Mouse (Mus musculus): ENCODE measurements around the gene Zfp977. TPM values are rescaled to one million over a fixed set of nuclear protein-coding genes. Genes with fewer than 3 reads are reported as not detected.
"Not testable (repeated sequence)": the region's sequence is repeated elsewhere in the genome, so short reads cannot be mapped to it uniquely, and the experiment has no call there.

Zfp977 gene
- polyA plus RNA-seq (2015; fragmentation: Nextera tagmentation; extraction: Ambion mirVana): 0.42 and 0.55 TPM in 2 replicates

DNA sequence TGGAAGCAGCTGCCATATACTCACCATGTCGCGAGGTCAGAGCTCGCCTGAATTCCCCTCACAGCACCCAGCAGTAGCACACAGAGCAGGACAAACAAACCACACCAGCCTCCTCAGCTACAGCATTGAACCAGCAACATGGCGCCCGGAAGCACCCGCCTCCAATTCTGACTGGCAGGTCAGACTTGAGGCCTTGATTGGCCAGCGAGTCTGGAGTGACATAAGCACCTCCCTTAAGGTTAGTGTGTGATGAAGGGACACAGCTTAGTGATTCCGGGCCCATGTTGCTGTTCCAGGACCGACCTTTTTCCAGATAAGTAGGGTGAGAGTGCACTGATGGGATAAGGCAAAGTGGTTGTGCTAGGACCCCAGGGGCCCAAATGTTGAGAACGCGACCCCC, at the start of gene Zfp977:
Zfp977 (minus strand) TSS at position 135 of the 400 bp plus-strand sequence.
- H3K27ac ChIP-seq (ENCODE audit: low read depth, low read length); ATAC-seq; H3K27me3 ChIP-seq (replicated peaks; ENCODE audit: control insufficient read depth, insufficient read depth, low read length); H3K4me1 ChIP-seq (replicated peaks; ENCODE audit: control insufficient read depth, insufficient read depth, low read length); H3K4me2 ChIP-seq (replicated peaks; ENCODE audit: low read depth); H3K36me3 ChIP-seq (ENCODE audit: control insufficient read depth, insufficient read depth); H3K4me3 ChIP-seq (ENCODE audit: low read depth, low read length); H3K9me3 ChIP-seq (ENCODE audit: control insufficient read depth); H3K9ac ChIP-seq (ENCODE audit: low read depth, low read length): not testable (repeated sequence)
- 89% methylated on average over 11 of the region's 11 CpGs for WGBS

DNA sequence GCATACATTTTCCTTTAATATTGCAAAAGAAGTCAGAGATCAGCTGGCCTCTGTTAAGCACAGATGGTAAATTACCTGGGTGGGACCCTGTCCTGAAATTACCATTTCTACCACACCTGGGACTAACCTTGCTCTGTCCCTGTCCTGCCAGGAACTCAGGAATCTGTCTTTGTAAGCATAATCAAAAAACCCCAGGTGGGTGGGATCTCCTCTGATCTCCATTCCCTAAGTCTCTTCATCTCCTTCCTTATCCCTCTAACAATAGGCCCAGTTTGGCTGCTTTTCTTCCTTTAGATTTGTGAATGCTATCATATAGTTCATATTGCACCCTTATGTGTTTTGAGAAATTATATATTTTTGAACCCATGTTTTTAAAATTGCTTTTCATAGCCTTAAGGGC, 38.7 kb upstream of the Zfp977 start:
- H3K4me3 ChIP-seq (ENCODE audit: low read depth, low read length); H3K4me2 ChIP-seq (replicated peaks; ENCODE audit: low read depth); H3K27me3 ChIP-seq (replicated peaks; ENCODE audit: control insufficient read depth, insufficient read depth, low read length); H3K27ac ChIP-seq (ENCODE audit: low read depth, low read length); ATAC-seq; H3K4me1 ChIP-seq (replicated peaks; ENCODE audit: control insufficient read depth, insufficient read depth, low read length); H3K9ac ChIP-seq (ENCODE audit: low read depth, low read length); H3K36me3 ChIP-seq (ENCODE audit: control insufficient read depth, insufficient read depth); H3K9me3 ChIP-seq (ENCODE audit: control insufficient read depth): not testable (repeated sequence)

DNA sequence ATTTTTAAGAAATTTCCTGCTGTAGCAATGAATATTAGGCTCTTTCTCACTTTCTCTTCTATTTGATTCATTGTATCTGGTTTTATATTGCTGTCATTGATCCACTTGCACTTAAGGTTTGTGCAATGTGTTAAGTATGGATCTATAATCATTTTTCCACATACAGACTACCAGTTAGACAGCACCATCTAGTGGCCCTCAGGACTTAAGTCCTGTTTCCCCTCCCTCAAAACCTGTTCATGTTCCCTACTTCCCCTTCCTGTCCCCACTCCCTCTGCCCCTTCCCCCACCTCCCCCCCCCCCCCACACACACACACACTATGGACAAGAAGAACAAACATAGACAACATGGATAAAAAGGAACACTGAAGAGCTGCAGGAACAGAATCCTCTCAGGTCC, 3.3 kb upstream of the Zfp977 start:
- H3K4me2 ChIP-seq (replicated peaks; ENCODE audit: low read depth); H3K9me3 ChIP-seq (ENCODE audit: control insufficient read depth); ATAC-seq; H3K36me3 ChIP-seq (ENCODE audit: control insufficient read depth, insufficient read depth); H3K4me3 ChIP-seq (ENCODE audit: low read depth, low read length); H3K27ac ChIP-seq (ENCODE audit: low read depth, low read length); H3K9ac ChIP-seq (ENCODE audit: low read depth, low read length); H3K27me3 ChIP-seq (replicated peaks; ENCODE audit: control insufficient read depth, insufficient read depth, low read length); H3K4me1 ChIP-seq (replicated peaks; ENCODE audit: control insufficient read depth, insufficient read depth, low read length): not testable (repeated sequence)

DNA sequence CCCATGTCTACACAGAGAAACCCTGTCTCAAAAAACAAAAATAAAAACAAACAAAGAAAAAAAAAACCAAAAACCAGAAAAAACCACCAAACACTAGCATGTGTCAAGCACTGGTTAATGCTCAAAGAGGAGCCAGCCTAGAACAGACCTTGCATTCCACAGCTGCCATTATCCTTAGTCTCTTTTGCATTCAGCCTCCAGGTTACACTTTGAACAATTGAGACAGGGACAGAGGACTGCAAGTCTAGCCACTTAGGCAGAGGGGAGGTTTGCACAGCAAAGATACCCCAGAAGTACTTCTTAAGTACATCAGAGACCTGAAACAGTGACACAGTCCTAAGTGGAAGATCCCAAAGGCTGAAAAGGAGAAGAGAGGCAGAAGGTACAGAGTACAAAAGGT, 1.0 kb downstream of the Zfp977 start:
- not testable (repeated sequence) for H3K4me1 ChIP-seq (replicated peaks; ENCODE audit: control insufficient read depth, insufficient read depth, low read length); H3K27ac ChIP-seq (ENCODE audit: low read depth, low read length); H3K4me2 ChIP-seq (replicated peaks; ENCODE audit: low read depth); H3K9ac ChIP-seq (ENCODE audit: low read depth, low read length); H3K9me3 ChIP-seq (ENCODE audit: control insufficient read depth); ATAC-seq; H3K36me3 ChIP-seq (ENCODE audit: control insufficient read depth, insufficient read depth); H3K4me3 ChIP-seq (ENCODE audit: low read depth, low read length); H3K27me3 ChIP-seq (replicated peaks; ENCODE audit: control insufficient read depth, insufficient read depth, low read length)

DNA sequence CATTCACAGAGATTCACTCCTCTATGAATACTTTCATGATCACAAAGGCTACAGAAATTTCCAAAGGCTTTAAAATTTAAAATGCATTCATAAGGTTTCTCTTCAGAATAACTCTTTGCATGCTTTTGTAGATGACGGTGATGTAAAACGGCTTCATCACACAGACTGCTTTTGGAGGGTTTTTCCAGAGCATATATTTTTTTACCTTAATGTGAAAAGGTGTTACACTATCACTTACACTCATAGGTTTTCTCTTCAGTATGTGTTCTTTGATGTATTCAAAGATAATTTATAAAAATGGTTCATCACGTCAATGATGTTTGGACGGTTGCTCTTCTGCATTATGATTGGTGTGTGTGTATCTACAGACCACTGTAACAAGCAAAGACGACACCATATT, 13.9 kb downstream of the Zfp977 start, which contains the start of gene Gm21028:
Gm21028 (minus strand) TSS at position 101 of the 400 bp plus-strand sequence.
- H3K27me3 ChIP-seq (replicated peaks; ENCODE audit: control insufficient read depth, insufficient read depth, low read length): no peaks in the 10 kb centered on the region
- no peaks in the 10 kb centered on the region for H3K4me1 ChIP-seq (replicated peaks; ENCODE audit: control insufficient read depth, insufficient read depth, low read length)
- H3K4me2 ChIP-seq (replicated peaks; ENCODE audit: low read depth): no peak within 1 kb of the TSS
- no peak within 1 kb of the TSS for H3K4me3 ChIP-seq (ENCODE audit: low read depth, low read length)
- WGBS: 93% methylated on average over 5 of the region's 5 CpGs
- no peak within 1 kb of the TSS for H3K27ac ChIP-seq (ENCODE audit: low read depth, low read length)
- H3K36me3 ChIP-seq (ENCODE audit: control insufficient read depth, insufficient read depth): peaks cover 9% of the 10 kb centered on the region; the same call in 1 of the 2 replicates
- no peak for ATAC-seq
- H3K9me3 ChIP-seq (ENCODE audit: control insufficient read depth): peaks cover 38% of the 10 kb centered on the region
- H3K9ac ChIP-seq (ENCODE audit: low read depth, low read length): no peak within 1 kb of the TSS
- TF ChIP-seq CTCF (IDR thresholded peaks at IDR 0.05; ENCODE audit: low read depth): no peak

DNA sequence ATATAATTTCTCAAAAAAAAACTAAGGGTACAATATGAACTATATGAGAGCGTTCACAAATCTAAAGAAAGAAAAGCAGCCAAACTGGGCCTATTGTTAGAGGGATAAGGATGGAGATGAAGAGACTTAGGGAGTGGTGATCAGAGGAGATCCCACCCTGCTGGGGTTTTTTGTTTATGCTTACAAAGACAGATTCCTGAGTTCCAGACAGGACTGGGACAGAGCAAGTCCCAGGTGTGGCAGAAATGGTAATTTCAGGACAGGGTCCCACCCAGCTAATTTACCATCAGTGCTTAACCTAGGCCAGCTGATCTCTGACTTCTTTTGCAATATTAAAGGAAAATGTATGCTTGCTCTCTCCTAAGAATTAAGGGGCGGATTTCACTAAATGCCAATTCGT, 40.6 kb downstream of the Zfp977 start:
- no peak for ATAC-seq
- no peak for TF ChIP-seq CTCF (IDR thresholded peaks at IDR 0.05; ENCODE audit: low read depth)
- Histone ChIP-seq H3K9ac (ENCODE audit: low read depth, low read length) (no peak overlapping the region), H3K36me3 (ENCODE audit: control insufficient read depth, insufficient read depth) (no peaks in the 10 kb centered on the region), H3K4me2 (replicated peaks; ENCODE audit: low read depth) (no peak overlapping the region), H3K27ac (ENCODE audit: low read depth, low read length) (no peak overlapping the region), H3K27me3 (replicated peaks; ENCODE audit: control insufficient read depth, insufficient read depth, low read length) (no peaks in the 10 kb centered on the region), H3K4me1 (replicated peaks; ENCODE audit: control insufficient read depth, insufficient read depth, low read length) (no peaks in the 10 kb centered on the region), H3K4me3 (ENCODE audit: low read depth, low read length) (no peak overlapping the region), H3K9me3 (ENCODE audit: control insufficient read depth) (peaks cover 3% of the 10 kb centered on the region; the same call in 1 of the 2 replicates)
- WGBS: 74% methylated on average over 3 of the region's 3 CpGs

Small RNA genes within 50 kb of the gene (microRNA-seq; reads per million reads assigned to microRNA genes)
- not detected for gene Gm24938

Other genes starting within 250 kb of the Zfp977 start
- gene 4933421I07Rik, start 144.4 kb downstream of the Zfp977 start, polyA plus RNA-seq (2015; fragmentation: Nextera tagmentation; extraction: Ambion mirVana): not detected in 2 replicates
- gene Zfp141, start 86.8 kb downstream of the Zfp977 start, polyA plus RNA-seq (2015; fragmentation: Nextera tagmentation; extraction: Ambion mirVana): 1.8 and 2.4 TPM in 2 replicates
- gene Gm21028, start 14.0 kb downstream of the Zfp977 start, polyA plus RNA-seq (2015; fragmentation: Nextera tagmentation; extraction: Ambion mirVana): not detected in 2 replicates
- gene Zfp976, start 50.0 kb upstream of the Zfp977 start, polyA plus RNA-seq (2015; fragmentation: Nextera tagmentation; extraction: Ambion mirVana): 0.84 and 0.94 TPM in 2 replicates
- 2.4 and 2.5 TPM in 2 replicates for gene Zfp975, start 100.2 kb upstream of the Zfp977 start, polyA plus RNA-seq (2015; fragmentation: Nextera tagmentation; extraction: Ambion mirVana)
- not detected in 2 replicates for gene Gm17067, start 134.5 kb upstream of the Zfp977 start, polyA plus RNA-seq (2015; fragmentation: Nextera tagmentation; extraction: Ambion mirVana)
- gene Vmn2r62, start 201.0 kb upstream of the Zfp977 start, polyA plus RNA-seq (2015; fragmentation: Nextera tagmentation; extraction: Ambion mirVana): not detected in 2 replicates